Comparison of ENCODE assay signal across 8 mouse cellular contexts in genomic region chr17:30498376-30498719, GRCm38 (mm10).
DNase-seq lines count a peak whose midpoint lies in the region; ATAC-seq and TF ChIP-seq lines count a peak whose summit lies in the region.

No protein-coding gene starts in this region.

- no peaks in the 10 kb centered on the region for H3K36me3 ChIP-seq in kidney, adult 2 months (ENCODE audit: control insufficient read depth, insufficient read depth, low read length)
- no peaks in the 10 kb centered on the region; the same call in 1 of the 2 replicates for H3K36me3 ChIP-seq in kidney, embryonic 14.5 days (ENCODE audit: control insufficient read depth, insufficient read depth, low read length)
- no peaks in the 10 kb centered on the region for H3K36me3 ChIP-seq in intestine, embryonic 15.5 days
- no peaks in the 10 kb centered on the region for H3K36me3 ChIP-seq in midbrain, embryonic 12.5 days

- no peaks in the 10 kb centered on the region for H3K9me3 ChIP-seq in kidney, embryonic 14.5 days (ENCODE audit: control insufficient read depth, low read length)
- H3K9me3 ChIP-seq in intestine, embryonic 15.5 days = no peaks in the 10 kb centered on the region
- no peaks in the 10 kb centered on the region for H3K9me3 ChIP-seq in midbrain, embryonic 12.5 days

- H3K4me3 ChIP-seq in kidney, adult 2 months (ENCODE audit: insufficient read depth, low read depth, low read length) = no peak overlapping the region
- no peak overlapping the region for H3K4me3 ChIP-seq in kidney, embryonic 14.5 days (ENCODE audit: low read length)
- H3K4me3 ChIP-seq in intestine, embryonic 15.5 days (replicated peaks) = no peak overlapping the region
- H3K4me3 ChIP-seq in midbrain, embryonic 12.5 days = no peak overlapping the region

- H3K9ac ChIP-seq in kidney, embryonic 14.5 days (ENCODE audit: low read depth, low read length) = no peak overlapping the region
- H3K9ac ChIP-seq in intestine, embryonic 15.5 days = no peak overlapping the region
- no peak overlapping the region for H3K9ac ChIP-seq in midbrain, embryonic 12.5 days (replicated peaks)

- peak; percentile 81 for DNase-seq in kidney, adult 2 months
- peak; percentile 41 for DNase-seq in adrenal gland, adult 8-10 months
- DNase-seq in gastrocnemius, adult 18-20 months (ENCODE audit: low spot score) = peak; percentile 76
- no peak for DNase-seq in spleen, postnatal 10 days (ENCODE audit: low spot score in 2 of 2)
- no peak for DNase-seq in ovary, adult 18-20 months (ENCODE audit: low spot score)

- 32% methylated on average over 6 of the region's 6 CpGs for WGBS in kidney, adult 2 months
- 44% methylated on average over 6 of the region's 6 CpGs for WGBS in kidney, embryonic 14.5 days
- 32% methylated on average over 6 of the region's 6 CpGs for WGBS in intestine, embryonic 15.5 days
- 62% methylated on average over 6 of the region's 6 CpGs for WGBS in midbrain, embryonic 12.5 days

- no peak for TF ChIP-seq POLR2A in kidney, adult 2 months (IDR thresholded peaks at IDR 0.05; ENCODE audit: low read depth, low read length)

- no peaks in the 10 kb centered on the region for H3K27me3 ChIP-seq in kidney, adult 2 months (replicated peaks; ENCODE audit: control insufficient read depth, insufficient read depth, low read length)
- H3K27me3 ChIP-seq in kidney, embryonic 14.5 days (ENCODE audit: control insufficient read depth, insufficient read depth, low read length) = no peaks in the 10 kb centered on the region
- H3K27me3 ChIP-seq in intestine, embryonic 15.5 days (replicated peaks) = no peaks in the 10 kb centered on the region
- no peaks in the 10 kb centered on the region for H3K27me3 ChIP-seq in midbrain, embryonic 12.5 days

- H3K4me2 ChIP-seq in kidney, embryonic 14.5 days (replicated peaks; ENCODE audit: low read depth, low read length) = no peak overlapping the region
- H3K4me2 ChIP-seq in intestine, embryonic 15.5 days (replicated peaks) = no peak overlapping the region
- no peak overlapping the region for H3K4me2 ChIP-seq in midbrain, embryonic 12.5 days (replicated peaks)

- ATAC-seq in kidney, embryonic 14.5 days (ENCODE audit: low FRiP score, low TSS enrichment) = no peak
- ATAC-seq in intestine, embryonic 15.5 days = peak; percentile 65
- no peak for ATAC-seq in midbrain, embryonic 12.5 days (ENCODE audit: low FRiP score, low read depth)

- no peak for TF ChIP-seq CTCF in kidney, adult 2 months (conservative IDR thresholded peaks at IDR 0.05; ENCODE audit: insufficient read depth, insufficient read length, low read depth, low read length)

- H3K4me1 ChIP-seq in kidney, adult 2 months (ENCODE audit: control insufficient read depth, insufficient read depth, low read length) = no peaks in the 10 kb centered on the region
- no peaks in the 10 kb centered on the region for H3K4me1 ChIP-seq in kidney, embryonic 14.5 days (ENCODE audit: control insufficient read depth, insufficient read depth, low read length)
- 0 out of 2 replicates have a peak, but pooled peaks cover 2% of the 10 kb centered on the region for H3K4me1 ChIP-seq in intestine, embryonic 15.5 days (replicated peaks)
- H3K4me1 ChIP-seq in midbrain, embryonic 12.5 days = peaks cover 21% of the 10 kb centered on the region

- H3K27ac ChIP-seq in kidney, adult 2 months (ENCODE audit: insufficient read depth, low read depth, low read length) = no peak overlapping the region
- H3K27ac ChIP-seq in kidney, embryonic 14.5 days (ENCODE audit: low read depth, low read length) = no peak overlapping the region
- no peak overlapping the region for H3K27ac ChIP-seq in intestine, embryonic 15.5 days
- peak overlapping the region; percentile 43; the same call in 1 of the 2 replicates for H3K27ac ChIP-seq in midbrain, embryonic 12.5 days (replicated peaks)

Comparison
In these comparisons a context has a peak if more than half of its experiments do, and no peak if none do; other contexts are left out.
1. DNase-seq: peak in kidney, adult 2 months (single experiment), adrenal gland, adult 8-10 months (single experiment) and gastrocnemius, adult 18-20 months (single experiment); none in spleen, postnatal 10 days (0 of 2) and ovary, adult 18-20 months (single experiment).